Mouse (Mus musculus): ENCODE measurements around the gene Nrm.

Gene Nrm

DNA sequence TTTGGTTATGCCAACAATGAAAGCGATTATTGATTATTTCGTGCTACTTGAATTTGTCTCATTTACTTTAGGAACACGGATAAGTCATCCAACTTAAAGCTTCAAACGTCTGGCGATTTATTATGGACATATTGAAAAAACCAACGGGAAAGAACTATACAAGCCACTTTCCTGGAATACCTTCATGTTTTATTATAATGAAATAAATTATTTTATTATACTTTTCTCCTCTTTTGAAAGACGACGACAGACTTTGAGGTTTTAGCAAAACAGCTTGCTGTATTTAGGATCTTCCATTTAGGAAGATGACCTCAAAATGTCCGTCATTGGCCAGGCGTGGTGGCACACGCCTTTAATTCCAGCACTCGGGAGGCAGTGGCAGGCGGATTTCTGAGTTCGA is 20.6 kb upstream of the Nrm start:
- Histone ChIP-seq H3K27me3 (ENCODE audit: control insufficient read depth, insufficient read depth, low read length, poor library complexity, severe bottlenecking) (no peaks in the 10 kb centered on the region), H3K36me3 (ENCODE audit: control insufficient read depth, insufficient read depth, low read length, poor library complexity, severe bottlenecking) (peaks cover 9% of the 10 kb centered on the region)
- no peak for DNase-seq (ENCODE audit: low read depth, low spot score)

DNA sequence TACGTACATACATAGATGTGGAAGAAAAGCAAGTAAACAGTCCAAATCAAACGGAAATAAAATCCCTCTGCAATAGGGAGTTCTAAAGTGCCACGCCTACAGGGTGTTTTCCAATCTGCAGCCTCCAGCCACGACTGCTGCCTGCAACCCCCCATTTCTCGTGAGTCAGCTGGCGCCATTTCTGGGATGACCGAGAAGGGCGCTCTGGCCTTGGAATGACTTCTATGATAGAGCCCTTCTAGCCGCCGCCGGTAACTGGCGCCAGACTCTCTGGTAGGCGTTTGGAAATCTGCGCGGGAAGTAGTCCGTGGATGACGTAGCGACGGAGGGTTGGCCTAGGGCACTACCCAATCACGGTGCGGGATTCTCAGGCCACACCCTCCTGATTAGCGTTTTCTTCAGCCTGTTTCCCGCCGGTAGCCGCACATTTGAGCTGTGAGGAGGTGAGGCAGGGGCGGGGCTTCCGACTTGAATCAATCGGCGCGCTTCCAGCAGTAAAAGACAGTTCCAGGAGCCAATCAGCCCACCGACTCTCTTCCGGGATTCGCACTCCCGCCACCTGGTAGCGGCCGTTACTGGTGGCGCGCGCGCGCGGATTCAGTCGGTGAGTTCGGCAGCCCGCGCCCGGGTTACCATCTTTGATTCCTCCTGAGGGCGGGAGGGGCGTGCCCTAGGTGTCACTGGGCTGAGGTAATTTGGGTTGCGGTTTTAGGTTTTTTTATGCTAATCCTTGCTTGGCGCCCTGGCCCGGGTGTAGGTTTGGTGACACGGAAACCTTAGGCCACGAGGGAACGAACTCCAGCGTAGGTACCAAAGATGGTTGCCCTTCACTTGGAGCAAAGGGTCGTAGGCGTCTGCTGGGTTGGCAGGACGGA is 19.8 kb upstream of the Nrm start, which contains the start of gene Mdc1:
Gene Mdc1, plus strand, starts transcription at position 440 of the 875 bp plus-strand sequence.
- Histone ChIP-seq H3K27me3 (ENCODE audit: control insufficient read depth, insufficient read depth, low read length, poor library complexity, severe bottlenecking) (no peaks in the 10 kb centered on the region), H3K36me3 (ENCODE audit: control insufficient read depth, insufficient read depth, low read length, poor library complexity, severe bottlenecking) (peaks cover 11% of the 10 kb centered on the region)
- DNase-seq (ENCODE audit: low read depth, low spot score) = peak; percentile 100

DNA sequence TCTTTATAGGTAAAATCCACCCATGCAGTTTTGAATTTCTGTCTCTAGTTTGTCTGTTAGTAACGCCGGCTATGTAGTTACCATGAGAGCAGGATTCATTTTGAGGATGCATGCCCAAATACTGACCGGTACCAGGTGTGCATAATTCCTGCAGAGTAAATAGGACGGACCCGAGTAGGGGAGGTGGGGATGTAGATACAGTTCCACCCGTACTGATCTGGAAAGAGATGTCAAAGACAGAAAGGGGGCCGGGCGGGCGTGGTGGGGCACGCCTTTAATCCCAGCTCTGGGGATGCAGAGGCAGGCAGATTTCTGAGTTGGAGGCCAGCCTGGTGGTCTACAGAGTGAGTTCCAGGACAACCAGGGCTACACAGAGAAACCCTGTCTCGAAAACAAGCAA is 19.1 kb upstream of the Nrm start:
- Histone ChIP-seq H3K36me3 (ENCODE audit: control insufficient read depth, insufficient read depth, low read length, poor library complexity, severe bottlenecking) (peaks cover 11% of the 10 kb centered on the region), H3K27me3 (ENCODE audit: control insufficient read depth, insufficient read depth, low read length, poor library complexity, severe bottlenecking) (no peaks in the 10 kb centered on the region)
- DNase-seq (ENCODE audit: low read depth, low spot score) = no peak

DNA sequence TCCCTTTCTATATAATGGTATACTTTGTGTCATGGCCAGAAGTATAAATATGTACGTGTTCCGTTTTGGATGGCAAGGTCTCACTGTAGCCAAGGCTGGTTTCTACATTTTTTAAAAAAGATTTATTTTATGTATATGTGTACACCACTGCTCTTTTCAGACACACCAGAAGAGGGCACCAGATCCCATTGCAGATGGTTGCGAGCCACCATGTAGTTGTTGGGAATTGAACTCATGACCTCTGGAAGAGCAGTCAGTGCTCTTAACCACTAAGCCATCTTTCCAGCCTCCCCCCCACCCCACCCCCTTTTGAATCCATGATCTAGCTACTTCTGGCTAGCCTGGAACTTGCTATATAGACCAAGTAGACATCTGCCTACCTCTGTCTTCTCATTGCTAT is 17.6 kb upstream of the Nrm start:
- Histone ChIP-seq H3K27me3 (ENCODE audit: control insufficient read depth, insufficient read depth, low read length, poor library complexity, severe bottlenecking) (no peaks in the 10 kb centered on the region), H3K36me3 (ENCODE audit: control insufficient read depth, insufficient read depth, low read length, poor library complexity, severe bottlenecking) (peaks cover 11% of the 10 kb centered on the region)
- DNase-seq (ENCODE audit: low read depth, low spot score) = peak; percentile 29

DNA sequence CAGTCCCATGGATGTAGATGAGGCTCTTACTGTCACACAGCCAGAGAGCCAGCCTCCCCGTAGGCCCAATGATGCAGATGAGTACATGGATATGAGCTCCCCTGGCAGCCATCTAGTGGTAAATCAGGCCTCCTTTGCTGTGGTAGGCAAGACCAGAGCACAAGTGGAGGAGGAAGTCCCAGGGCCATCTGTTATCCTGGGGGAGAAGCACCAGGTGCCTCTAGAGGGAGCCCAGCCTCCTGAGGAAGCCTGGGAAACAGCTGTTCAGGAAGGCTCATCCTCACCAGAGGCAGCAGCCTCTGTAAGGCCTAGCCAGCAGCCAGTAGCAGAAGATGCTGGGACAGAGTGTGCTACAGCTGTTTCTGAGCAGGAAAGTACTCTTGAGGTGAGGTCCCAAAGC is 13.0 kb upstream of the Nrm start:
- peaks cover 18% of the 10 kb centered on the region for H3K36me3 ChIP-seq (ENCODE audit: control insufficient read depth, insufficient read depth, low read length, poor library complexity, severe bottlenecking)
- no peak for DNase-seq (ENCODE audit: low read depth, low spot score)

DNA sequence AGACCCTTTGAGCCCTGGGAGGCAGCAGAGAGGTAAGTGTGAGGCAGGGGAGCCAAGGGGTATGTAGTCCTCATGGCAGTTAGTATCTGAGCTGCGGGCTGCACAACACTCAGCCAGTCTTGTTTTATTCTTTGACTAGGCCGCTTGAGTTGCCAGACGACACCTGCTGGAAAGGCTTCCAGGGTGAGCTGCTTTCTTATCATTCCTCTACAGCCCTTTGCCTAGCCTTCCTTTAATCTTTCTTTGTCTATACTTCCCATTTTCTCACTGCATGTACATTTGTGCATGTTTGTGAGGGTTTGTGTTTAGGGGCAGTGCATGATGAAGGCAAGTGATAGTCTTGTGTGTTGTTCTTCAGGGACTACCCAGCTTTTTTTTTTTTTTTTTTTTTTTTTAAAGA is 10.1 kb upstream of the Nrm start:
- no peak for DNase-seq (ENCODE audit: low read depth, low spot score)
- H3K36me3 ChIP-seq (ENCODE audit: control insufficient read depth, insufficient read depth, low read length, poor library complexity, severe bottlenecking) = peaks cover 13% of the 10 kb centered on the region

More for the DNA sequence above, 13.0 kb upstream of the Nrm start:
- H3K27me3 ChIP-seq (ENCODE audit: control insufficient read depth, insufficient read depth, low read length, poor library complexity, severe bottlenecking) = no peaks in the 10 kb centered on the region

DNA sequence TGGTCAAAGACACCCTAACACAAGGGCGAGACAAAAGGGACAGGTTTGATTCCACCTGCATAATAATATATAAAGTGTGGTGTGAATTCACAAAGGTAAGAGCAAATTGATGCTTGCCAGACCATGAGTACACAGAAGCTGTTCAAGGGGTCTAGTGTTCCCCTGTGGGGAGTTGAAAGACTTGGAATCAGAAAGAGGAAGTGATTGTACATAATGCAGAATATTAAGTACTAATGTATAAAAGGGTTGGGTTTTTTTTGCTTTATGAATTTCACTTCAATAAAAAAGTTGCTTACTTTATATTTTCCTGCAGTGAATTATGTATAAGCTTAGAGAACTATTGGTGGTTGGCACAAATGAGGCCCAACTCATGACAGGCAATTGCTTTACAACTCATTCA is 1.7 kb upstream of the Nrm start:
- no peak for DNase-seq (ENCODE audit: low read depth, low spot score)
- Histone ChIP-seq H3K36me3 (ENCODE audit: control insufficient read depth, insufficient read depth, low read length, poor library complexity, severe bottlenecking) (peaks cover 2% of the 10 kb centered on the region; the same call in 1 of the 2 replicates), H3K27me3 (ENCODE audit: control insufficient read depth, insufficient read depth, low read length, poor library complexity, severe bottlenecking) (no peaks in the 10 kb centered on the region)

More for the DNA sequence above, 10.1 kb upstream of the Nrm start:
- no peaks in the 10 kb centered on the region for H3K27me3 ChIP-seq (ENCODE audit: control insufficient read depth, insufficient read depth, low read length, poor library complexity, severe bottlenecking)

DNA sequence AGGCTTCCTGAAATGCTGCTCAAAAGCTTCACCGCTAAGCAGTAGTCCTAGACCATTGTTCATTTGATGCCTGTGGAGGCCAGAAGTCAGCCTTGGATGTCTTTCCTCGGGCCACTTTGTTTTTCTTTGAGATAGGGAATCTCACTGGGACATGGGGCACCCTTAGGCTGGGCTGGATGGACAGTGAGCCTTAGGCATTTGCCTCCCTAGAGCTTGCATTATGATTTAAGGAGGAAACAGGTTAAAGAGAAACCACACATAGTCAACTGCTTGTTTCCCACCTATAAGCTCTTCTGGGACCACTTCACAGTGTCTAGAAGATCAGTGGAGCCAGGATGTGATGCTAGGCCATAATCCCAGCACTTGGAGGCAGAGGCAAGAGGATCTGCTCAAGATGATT is 1.3 kb upstream of the Nrm start:
- no peaks in the 10 kb centered on the region; the same call in 1 of the 2 replicates for H3K36me3 ChIP-seq (ENCODE audit: control insufficient read depth, insufficient read depth, low read length, poor library complexity, severe bottlenecking)
- DNase-seq (ENCODE audit: low read depth, low spot score) = no peak
- H3K27me3 ChIP-seq (ENCODE audit: control insufficient read depth, insufficient read depth, low read length, poor library complexity, severe bottlenecking) = no peaks in the 10 kb centered on the region

DNA sequence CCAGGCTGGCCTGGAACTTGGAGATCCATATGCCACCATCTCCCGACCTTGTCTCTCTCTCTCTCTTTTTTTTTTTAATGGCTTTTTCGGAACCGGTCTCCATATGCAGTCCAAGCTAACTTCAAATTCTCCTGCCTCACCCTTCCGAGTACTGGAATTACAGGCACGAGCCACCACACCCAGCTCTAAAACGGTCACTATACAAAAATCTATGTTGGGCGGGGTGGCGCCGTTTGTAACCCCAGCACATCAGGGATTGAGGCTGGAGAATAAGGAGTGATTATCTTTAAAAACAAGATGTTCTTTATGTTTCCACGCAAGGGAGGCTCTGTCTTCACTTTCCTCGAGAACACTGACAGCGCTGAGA is 304 bp upstream of the Nrm start:
- no peaks in the 10 kb centered on the region; the same call in 1 of the 2 replicates for H3K36me3 ChIP-seq (ENCODE audit: control insufficient read depth, insufficient read depth, low read length, poor library complexity, severe bottlenecking)
- no peak for DNase-seq (ENCODE audit: low read depth, low spot score)
- H3K27me3 ChIP-seq (ENCODE audit: control insufficient read depth, insufficient read depth, low read length, poor library complexity, severe bottlenecking) = no peaks in the 10 kb centered on the region

DNA sequence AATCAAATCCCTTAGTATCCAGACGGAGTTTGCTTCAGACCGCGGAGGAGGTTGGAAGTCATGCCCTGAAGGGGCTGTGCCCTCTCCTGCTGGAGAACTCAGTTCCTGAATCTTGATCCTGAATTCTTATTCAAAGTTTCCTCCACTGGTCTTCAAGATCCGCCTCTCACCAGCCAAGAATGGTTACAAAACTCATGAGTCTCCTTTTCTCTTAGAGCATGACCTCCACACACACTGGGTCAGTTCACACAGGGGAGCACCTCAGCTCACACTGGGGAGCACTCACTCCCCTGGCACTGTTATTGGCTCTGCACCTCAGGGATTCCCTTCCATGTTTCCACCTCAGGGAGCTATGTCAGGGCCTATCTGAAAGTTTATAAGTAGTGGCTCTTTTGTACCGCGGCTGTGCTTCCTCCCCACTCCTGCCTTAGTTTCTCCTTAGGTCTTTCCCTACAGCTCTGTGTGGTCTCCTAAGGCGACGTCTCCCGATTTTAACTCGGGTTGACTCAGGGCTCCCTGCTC is 3.8 kb downstream of the Nrm start:
- DNase-seq (ENCODE audit: low read depth, low spot score) = no peak
- no peaks in the 10 kb centered on the region for H3K36me3 ChIP-seq (ENCODE audit: control insufficient read depth, insufficient read depth, low read length, poor library complexity, severe bottlenecking)
- no peaks in the 10 kb centered on the region for H3K27me3 ChIP-seq (ENCODE audit: control insufficient read depth, insufficient read depth, low read length, poor library complexity, severe bottlenecking)

DNA sequence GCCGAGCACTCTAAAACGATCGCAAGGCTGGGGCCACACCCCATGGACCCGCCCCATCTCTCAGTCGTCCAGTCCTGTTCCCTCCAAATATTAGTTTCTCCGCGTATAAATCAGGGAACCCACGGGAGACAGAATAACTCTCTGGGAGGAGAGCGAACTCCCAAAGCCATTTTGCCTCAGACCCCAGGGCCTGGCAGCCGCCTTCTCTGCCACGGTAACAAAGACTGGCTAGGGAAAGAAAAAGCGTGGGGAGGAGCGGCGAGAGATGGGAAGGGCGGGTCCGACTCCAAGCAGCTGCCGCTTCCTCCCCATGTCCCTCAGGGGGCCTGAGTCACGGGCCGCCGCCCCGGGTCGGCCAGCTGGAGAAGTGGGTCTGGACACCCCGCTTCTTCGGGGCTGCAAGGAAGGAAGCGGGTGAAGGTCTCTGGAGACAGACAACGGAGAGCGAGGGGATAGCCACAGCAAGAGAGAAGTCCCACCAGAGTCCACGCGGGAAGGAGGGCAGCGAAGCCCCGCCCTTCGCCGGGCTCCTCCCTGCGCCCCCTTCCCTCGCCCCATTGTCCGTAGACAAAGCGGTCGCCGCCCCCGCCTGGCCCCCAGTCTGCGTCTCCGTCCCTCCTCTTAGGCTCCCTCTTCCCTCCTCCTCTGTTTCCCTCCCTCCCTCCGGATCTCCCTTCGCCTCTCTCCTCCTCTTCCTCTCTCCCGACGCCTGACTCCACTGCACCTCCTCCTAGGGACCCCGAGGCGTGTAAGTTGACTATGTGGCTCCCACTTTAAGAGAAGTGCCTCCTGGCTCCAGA is 4.6 kb downstream of the Nrm start, which contains the start of gene Ppp1r18:
Gene Ppp1r18, plus strand, starts transcription at position 113 of the 800 bp plus-strand sequence.
- DNase-seq (ENCODE audit: low read depth, low spot score) = peak; percentile 68
- no peaks in the 10 kb centered on the region for H3K27me3 ChIP-seq (ENCODE audit: control insufficient read depth, insufficient read depth, low read length, poor library complexity, severe bottlenecking)
- no peaks in the 10 kb centered on the region; the same call in 1 of the 2 replicates for H3K36me3 ChIP-seq (ENCODE audit: control insufficient read depth, insufficient read depth, low read length, poor library complexity, severe bottlenecking)

DNA sequence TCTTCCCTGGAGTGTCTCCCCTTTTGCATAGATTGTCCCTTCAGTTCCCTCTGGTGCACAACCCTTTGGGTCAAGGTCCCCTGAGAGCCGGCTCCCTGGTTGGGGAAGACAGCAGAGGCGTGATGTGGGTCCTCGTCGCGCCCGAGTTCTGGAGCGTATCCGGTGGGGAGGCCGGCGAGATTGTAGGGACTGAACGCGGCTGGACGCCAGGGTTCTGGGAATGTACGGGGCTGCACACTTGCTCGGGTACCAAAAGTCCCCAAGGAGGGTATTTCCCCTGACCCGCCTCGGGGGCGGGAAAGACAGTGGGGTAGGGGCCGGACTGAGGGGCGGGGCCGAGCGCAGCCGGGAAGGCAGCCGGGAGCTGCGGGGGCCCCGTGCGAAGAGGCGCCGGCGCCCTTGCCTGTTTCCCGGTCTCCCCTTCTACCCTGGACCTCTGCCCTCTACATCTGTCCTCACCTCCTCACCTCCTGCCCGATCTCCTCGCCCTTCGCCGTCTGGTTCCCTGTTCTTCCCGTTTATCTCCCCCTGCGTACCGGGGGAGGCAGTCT is 5.2 kb downstream of the Nrm start:
- H3K27me3 ChIP-seq (ENCODE audit: control insufficient read depth, insufficient read depth, low read length, poor library complexity, severe bottlenecking) = no peaks in the 10 kb centered on the region
- peaks cover 3% of the 10 kb centered on the region; the same call in 1 of the 2 replicates for H3K36me3 ChIP-seq (ENCODE audit: control insufficient read depth, insufficient read depth, low read length, poor library complexity, severe bottlenecking)
- DNase-seq (ENCODE audit: low read depth, low spot score) = peak; percentile 55

DNA sequence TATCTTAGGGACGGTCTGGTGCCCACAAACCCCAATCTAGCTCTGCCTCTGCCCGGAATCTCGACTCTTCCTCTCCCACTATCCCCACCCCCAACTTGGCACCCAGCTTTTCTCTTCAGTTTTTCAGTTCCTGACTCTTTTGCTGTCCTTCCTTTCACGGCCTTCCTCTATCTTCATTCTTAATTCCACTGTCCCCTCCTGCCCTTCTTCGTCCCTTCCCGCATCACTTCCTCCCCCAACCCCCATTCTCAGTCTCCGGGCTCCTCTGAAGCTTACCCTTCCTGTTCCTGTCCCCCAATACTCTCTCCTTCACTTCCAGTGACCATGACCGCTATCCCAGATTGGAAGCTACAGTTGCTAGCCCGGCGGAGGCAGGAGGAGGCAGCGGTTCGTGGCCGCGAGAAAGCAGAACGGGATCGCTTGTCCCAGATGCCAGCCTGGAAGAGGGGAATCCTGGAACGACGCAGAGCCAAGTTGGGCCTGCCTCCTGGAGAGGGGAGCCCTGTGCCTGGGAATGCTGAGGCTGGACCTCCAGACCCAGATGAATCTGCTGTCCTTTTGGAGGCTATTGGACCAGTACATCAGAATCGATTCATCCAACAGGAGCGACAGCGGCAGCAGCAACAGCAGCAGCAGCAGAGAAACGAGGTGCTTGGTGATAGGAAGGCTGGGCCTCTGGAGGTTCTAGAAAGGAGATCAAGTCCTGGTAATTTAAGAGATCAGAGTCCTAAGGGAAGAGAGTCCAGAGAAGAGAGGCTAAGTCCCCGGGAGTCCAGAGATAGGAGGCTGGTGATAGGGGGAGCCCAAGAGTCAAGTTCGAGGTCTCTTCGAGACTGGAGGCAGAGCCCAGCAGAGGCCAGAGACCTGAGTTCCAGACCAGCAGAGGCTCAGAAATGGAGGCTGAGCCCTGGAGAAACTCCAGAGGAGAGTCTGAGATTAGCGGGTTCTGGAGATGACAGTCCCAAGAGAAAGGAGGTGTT is 6.1 kb downstream of the Nrm start:
- peaks cover 3% of the 10 kb centered on the region; the same call in 1 of the 2 replicates for H3K36me3 ChIP-seq (ENCODE audit: control insufficient read depth, insufficient read depth, low read length, poor library complexity, severe bottlenecking)
- DNase-seq (ENCODE audit: low read depth, low spot score) = peak; percentile 73

More for the DNA sequence above, 6.1 kb downstream of the Nrm start:
- H3K27me3 ChIP-seq (ENCODE audit: control insufficient read depth, insufficient read depth, low read length, poor library complexity, severe bottlenecking) = no peaks in the 10 kb centered on the region
